Mouse (Mus musculus): ENCODE data around the gene Gm525. TPM values are rescaled to one million over a fixed set of nuclear protein-coding genes. Genes with fewer than 3 reads are reported as not detected.

Gene Gm525
- total RNA-seq, 2 experiments from 2014 or later = not detected

DNA sequence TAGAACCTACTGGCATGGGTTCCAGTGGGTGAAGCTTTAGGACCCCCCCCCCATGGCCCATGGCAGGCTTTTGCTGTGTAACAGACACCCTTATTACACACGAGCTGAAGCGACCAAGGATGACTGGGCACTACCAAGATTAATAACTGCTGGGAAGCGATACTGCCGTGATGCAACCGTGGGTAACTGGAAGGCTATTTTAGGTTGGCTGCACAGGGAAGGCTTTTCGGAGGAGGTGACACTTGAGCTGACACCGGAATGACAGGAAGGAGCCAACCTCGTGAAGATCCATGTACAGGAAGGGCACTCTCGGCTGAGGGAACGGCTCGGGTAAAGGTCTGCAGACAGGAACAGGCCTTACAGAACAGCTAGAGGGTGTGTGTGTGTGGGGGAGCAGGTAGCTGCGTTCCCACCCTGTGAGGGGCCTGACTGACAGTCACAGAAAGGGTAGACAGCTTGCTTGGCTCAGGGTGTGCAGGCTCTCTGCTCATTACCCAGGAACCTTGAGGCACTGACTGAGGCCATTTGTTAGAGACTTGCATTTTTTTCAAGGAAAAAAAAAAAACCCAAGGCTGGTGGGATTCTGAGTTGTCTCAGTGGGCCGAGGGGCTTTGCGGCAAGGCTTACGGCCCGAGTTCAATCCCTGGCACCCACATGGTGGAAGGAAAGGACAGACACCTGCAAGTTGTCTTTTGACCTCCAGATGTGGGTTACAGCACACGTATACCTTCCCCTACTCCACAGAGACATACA is 24.6 kb downstream of the Gm525 start:
- peak; percentile 74 for DNase-seq

DNA sequence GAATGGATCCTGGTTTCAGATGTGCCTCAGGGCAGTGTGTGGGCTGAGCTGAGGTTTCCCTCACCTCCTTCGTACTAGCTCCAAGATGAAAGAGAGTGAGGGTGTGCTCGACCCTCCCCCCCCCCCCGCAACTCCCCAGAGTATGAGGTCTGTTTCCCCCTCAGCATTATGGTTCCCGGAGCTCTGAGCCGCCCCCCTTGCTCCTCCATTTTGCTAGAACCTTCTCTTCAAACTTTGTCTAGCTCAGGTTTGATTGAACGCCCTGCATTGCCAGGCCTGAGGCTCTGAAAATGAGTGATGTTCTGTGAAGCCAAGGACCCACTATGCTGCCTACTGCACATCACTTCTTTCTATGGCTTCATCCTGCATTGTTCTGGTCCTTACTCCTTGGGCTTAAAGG is 25.3 kb downstream of the Gm525 start:
- DNase-seq = no peak

DNA sequence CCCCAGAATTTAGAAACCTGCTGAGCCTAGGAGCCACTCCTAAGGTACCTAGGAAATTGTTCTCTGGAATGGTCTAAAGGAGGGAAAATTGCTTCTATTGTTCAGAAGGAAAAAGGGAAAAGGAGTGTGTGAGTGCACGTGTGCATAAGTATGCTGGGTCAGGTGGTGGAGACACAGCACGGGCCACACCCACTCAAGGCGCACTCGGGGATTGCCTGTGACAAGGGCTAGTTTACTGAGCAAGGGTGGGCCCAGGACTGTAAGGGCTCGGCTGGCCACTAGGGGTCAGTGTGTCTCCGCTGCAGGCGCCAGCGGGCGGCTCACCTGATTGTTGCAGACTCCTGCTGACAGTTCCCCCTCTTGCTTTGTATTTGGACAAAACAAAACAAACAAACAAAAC is 26.8 kb downstream of the Gm525 start:
- peak; percentile 84 for DNase-seq

DNA sequence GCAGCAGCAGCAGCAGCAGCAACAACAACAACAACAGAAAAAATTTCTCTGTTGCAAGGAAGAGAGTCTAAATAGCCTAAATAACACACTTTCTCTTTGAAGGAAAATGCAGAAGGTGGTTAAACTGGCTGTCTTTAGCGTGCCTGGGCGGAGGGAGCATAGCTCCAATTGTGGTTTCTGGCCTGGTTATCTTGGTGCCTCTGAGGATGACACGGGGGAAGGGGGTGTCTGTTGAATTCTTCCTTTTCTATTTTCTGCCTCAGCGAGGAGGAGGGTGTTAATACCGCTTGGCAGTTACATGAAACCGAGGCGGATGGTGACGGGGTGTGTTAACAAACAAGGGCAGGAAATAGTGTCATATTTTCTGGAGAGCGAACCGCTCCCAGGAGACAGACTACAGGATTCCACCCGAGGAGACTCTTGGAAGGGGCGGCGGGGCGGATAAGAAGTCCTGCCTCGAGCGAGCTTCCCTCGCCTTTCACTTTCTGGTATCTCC is 27.2 kb downstream of the Gm525 start:
- DNase-seq = peak; percentile 74

DNA sequence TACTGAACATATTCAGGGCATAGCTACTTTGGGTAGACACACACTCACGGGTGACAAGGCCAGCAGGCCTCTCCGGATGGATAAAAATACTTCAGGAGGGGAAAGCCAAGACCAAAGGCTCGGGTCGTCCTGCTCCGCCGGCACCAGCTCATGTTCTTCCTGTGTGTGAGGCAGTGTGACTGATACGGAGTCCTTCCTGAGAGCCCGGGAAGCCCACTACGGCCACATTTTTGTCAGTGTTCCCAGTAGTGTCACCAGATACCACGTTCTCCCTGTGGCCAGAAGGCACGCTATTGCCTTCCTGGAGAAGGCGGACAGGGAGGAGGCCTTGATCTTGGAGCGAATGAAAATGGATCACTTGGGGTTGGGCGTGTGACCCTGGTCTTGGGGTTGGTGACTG is 29.5 kb downstream of the Gm525 start:
- peak; percentile 78 for DNase-seq

DNA sequence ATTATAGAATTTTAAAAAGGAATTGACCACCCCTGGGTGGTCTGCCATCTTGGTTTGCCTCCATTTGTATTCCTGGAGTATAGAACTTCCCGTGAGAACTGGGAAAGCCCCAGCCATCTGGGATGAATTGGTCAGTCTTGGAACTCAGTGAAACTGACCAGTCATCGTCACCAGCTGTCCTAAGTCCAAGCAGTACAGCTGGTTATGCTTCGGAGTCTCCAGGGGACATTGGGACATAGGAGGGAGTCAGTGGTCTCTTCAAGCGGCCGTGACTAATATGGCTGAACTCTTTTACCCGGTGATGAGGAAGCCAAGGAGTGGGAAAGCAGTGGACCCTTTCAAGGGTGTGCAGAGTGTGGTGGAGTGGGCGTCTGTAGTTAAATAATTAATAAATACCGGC is 31.6 kb downstream of the Gm525 start:
- DNase-seq = no peak

DNA sequence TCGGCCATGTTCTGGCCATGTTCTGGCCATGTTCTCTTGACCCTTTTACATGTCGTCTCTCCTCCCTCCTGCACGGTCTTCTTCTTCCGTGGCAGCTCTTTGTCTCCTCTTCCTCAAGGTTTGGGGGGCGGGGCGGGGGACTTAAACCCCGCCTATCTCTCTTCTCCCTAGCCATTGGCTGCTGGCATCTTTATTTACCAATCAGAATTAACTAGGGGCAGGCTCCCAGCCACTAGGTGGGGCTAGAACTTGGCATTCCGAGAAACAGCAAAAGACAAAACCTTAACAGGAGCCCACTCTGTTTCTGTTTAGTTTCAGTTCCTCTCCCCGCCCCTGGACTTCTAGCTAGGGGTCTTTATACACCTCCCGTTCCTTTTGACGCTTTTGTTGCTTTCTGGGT is 32.2 kb downstream of the Gm525 start:
- no peak for DNase-seq

DNA sequence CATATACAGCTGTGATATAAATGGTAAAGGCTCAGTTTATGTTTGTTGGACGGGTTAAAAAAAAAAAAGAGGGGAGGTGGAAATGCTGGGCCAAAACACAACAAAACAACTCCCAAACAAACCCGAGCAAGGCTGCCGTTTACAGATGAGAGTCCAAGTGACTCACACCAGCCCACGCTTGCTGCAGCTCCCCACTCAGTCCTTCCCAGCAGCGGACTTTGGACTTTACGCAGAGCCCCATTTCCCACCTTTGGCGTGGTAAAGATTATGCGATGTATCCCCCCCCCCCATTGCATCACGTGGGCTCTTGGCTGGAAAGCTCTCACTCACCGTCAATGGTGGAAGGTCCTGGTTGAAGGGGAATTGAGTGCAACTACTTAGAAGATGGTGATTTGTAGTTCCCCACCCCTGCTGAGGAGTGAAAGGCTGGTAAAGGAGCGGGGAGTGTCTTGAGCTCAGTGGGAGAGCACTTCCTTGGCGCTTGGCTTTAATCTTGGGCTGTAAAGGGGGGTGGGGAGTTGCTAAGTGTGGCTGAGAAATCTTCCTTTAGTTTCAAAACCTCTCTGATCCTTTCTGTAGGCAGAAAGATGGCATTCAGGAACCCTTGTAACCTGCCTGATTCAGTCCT is 33.7 kb downstream of the Gm525 start:
- DNase-seq = no peak

DNA sequence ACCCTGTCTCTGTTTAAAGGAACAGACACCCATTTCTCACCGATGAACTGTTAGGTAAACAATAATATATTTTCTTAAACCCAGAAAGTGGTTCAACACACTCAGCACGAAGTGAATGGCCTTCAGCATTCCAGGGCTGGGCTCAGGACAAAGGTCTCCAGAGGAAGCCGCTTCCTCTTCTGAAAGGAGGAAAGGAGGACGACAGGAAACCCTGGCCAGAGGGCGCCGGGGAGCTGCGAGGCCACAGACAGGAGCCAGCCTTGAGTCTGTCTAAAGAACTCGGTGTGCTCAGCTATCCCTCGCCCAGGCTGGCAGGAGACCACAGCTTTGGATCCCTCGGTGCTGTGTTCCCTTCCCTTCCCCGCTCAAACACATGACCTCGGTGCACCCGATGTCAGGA is 50.8 kb downstream of the Gm525 start:
- no peak for DNase-seq

DNA sequence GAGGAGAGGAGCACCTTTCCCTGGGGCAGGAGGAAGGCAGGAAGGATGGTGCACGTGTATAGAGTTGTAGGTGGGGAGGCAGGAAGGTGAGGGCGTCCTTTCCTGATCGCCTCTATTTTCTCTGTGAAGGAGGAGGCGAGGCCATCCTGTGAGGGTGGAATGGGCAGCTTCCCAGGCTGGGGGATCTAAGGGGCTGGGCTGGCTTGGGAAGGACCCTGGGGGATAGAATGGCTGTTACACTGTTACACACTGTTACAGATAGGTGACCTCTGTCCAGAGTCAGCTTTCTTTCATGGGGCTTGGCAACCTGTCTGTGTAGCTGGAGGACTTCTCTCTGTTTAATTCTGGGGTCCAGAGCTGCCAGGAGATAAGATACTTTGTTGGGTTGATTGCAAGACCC is 57.2 kb downstream of the Gm525 start:
- DNase-seq = no peak

DNA sequence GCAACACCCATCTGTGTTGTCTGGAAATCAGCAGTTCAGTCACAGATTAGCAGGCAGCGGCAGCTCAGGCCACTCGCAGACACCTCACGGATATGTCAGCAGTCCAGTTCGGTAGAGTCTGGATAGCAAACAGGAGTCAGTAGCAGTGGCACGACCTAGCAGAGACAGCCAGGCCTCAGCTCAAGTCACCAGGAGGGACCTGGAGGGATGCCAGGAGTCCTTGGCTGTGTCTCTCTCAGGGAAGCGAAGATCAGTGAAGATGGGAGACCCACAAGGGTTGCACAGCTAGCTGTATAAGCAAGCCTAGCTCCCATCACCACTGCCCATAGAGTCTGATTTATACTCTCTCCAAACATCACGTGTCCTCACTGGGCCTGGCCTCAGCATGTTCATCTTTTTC is 58.8 kb downstream of the Gm525 start:
- DNase-seq = peak; percentile 15

DNA sequence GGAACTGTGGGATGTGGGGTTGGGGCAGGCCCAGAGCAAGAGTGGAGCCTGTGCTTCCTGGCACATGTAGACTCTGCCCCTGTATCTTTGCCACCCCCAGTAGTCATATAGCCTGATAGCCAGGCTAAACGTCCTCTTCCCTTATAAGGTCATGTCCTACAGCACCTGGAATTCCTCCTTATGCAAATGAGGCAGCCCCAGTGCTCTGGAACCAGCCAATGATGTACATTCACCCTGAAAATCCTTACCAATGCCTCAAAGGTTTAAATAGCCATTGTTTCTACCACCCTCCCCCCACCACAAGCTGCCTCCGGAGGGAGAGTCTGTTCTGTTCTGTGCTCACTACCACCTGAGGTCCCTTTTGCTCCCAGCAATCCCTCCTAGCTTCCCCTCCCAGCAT is 60.6 kb downstream of the Gm525 start:
- DNase-seq = no peak

DNA sequence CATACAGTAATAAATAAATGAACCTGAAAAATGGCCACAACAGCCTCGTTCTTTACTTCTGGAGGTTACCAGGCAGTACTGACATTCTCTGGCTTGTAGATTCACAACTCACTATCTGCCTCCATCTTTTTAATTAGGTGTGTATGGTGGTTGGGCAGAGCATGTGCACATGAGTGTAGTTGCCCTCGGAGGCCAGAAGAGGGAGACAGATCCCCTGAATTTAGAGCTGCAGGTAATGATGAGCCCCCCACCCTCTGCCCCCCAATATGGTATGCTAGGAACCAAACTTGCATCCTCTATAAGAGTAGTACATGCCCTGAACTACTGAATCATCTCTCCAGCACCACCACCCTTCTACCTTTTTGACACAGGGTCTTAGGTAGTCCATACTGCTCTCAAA is 64.3 kb downstream of the Gm525 start:
- DNase-seq = no peak

Other genes with a start within 250 kb of the Gm525 start
- gene Akap1, start 209.3 kb upstream of the Gm525 start, total RNA-seq (2021) = 10 to 100 TPM; 65.8 to 77.9 TPM
- 10 to 100 TPM in 1 of 2 experiments, 1 to 10 TPM in 1; 8.6 to 10.8 TPM for gene Scpep1, start 118.4 kb upstream of the Gm525 start, total RNA-seq (2021)
- gene Elobl, start 106.9 kb upstream of the Gm525 start, total RNA-seq (2021) = not detected
- gene Coil, start 103.6 kb upstream of the Gm525 start, total RNA-seq (2021) = 1 to 10 TPM; 2.4 to 3.5 TPM
- gene Trim25, start 74.5 kb upstream of the Gm525 start, total RNA-seq (2021) = 1 to 10 TPM; 6.0 to 7.9 TPM
- 1 to 10 TPM; 2.5 to 2.7 TPM for gene Dgke, start 7.0 kb upstream of the Gm525 start, total RNA-seq (2021)
- gene Nog, start 228.5 kb downstream of the Gm525 start, total RNA-seq (2021) = 1 to 10 TPM; 1.6 TPM

All from gastrocnemius, postnatal 25 days (tissue).